In genomic region chr9:46064331-46064730, GRCm38 (mm10) we compare ENCODE assay signal across 25 mouse cellular contexts. TPM values are rescaled to one million over a fixed set of nuclear protein-coding genes. Genes with fewer than 3 reads are reported as not detected.
DNase-seq lines count a peak whose midpoint lies in the region; ATAC-seq and TF ChIP-seq lines count a peak whose summit lies in the region.
"Had no signal": no experiment of that assay in that cellular context is flagged by ENCODE, and none has a peak within 500 bp of the region (broad histone marks: within the 10 kb centered on the region; RNA-seq: fewer than 3 reads in every experiment).

No protein-coding gene starts in this region.

- no peak overlapping the region for H3K9ac ChIP-seq in forebrain, postnatal 0 days
- H3K9ac ChIP-seq: embryonic facial prominence, embryonic 13.5 days; heart, embryonic 13.5 days; hindbrain, embryonic 14.5 days; kidney, embryonic 15.5 days; limb, embryonic 13.5 days; lung, embryonic 15.5 days; midbrain, embryonic 13.5 days; stomach, embryonic 15.5 days had no signal

- no peak for ATAC-seq in forebrain, postnatal 0 days
- ATAC-seq: CD4-positive, CD25-positive, alpha-beta regulatory T cell, adult 4 months; forebrain, embryonic 16.5 days; midbrain, embryonic 13.5 days had no signal

- no peaks in the 10 kb centered on the region for H3K4me1 ChIP-seq in forebrain, postnatal 0 days (ENCODE audit: insufficient read depth)

- no peak overlapping the region for H3K27ac ChIP-seq in forebrain, postnatal 0 days (ENCODE audit: low read depth, low read length)
- H3K27ac ChIP-seq: embryonic facial prominence, embryonic 13.5 days; heart, embryonic 13.5 days; hindbrain, embryonic 14.5 days; kidney, embryonic 15.5 days; limb, embryonic 13.5 days; lung, embryonic 15.5 days; midbrain, embryonic 13.5 days; stomach, embryonic 15.5 days had no signal

- H3K4me2 ChIP-seq in forebrain, postnatal 0 days (ENCODE audit: low read depth): no peak overlapping the region
- H3K4me2 ChIP-seq: embryonic facial prominence, embryonic 13.5 days; heart, embryonic 13.5 days; hindbrain, embryonic 14.5 days; kidney, embryonic 15.5 days; limb, embryonic 13.5 days; liver, embryonic 11.5 days; lung, embryonic 15.5 days; midbrain, embryonic 13.5 days; stomach, embryonic 15.5 days had no signal

- no peaks in the 10 kb centered on the region for H3K9me3 ChIP-seq in forebrain, postnatal 0 days (ENCODE audit: low read length)
- H3K9me3 ChIP-seq: embryonic facial prominence, embryonic 13.5 days; heart, embryonic 13.5 days; kidney, embryonic 15.5 days; limb, embryonic 13.5 days; lung, embryonic 15.5 days; midbrain, embryonic 13.5 days; stomach, embryonic 15.5 days had no signal

- 94% methylated on average over 7 of the region's 7 CpGs for WGBS in forebrain, postnatal 0 days

- H3K36me3 ChIP-seq in forebrain, postnatal 0 days (ENCODE audit: insufficient read depth): no peaks in the 10 kb centered on the region
- H3K36me3 ChIP-seq: embryonic facial prominence, embryonic 13.5 days; heart, embryonic 13.5 days; kidney, embryonic 15.5 days; limb, embryonic 13.5 days; lung, embryonic 15.5 days; midbrain, embryonic 13.5 days; stomach, embryonic 15.5 days had no signal

- DNase-seq in cerebellum, adult 18-20 months: peak; percentile 38 to 61
- DNase-seq in cerebellum, adult 11 months: no peak
- peak; percentile 30 for DNase-seq in gastrocnemius, adult 18-20 months (ENCODE audit: low spot score)
- no peak for DNase-seq in gastrocnemius, postnatal 4 days (ENCODE audit: low spot score in 2 of 2)
- DNase-seq in adipocyte (ENCODE audit: low spot score): peak; percentile 22
- DNase-seq in fat pad, adult 2 months (ENCODE audit: extremely low read depth, low read depth, low spot score): peak; percentile 52
- DNase-seq in forebrain, postnatal 0 days: no peak
- no peak for DNase-seq in right cerebral cortex, postnatal 25 days
- DNase-seq: adrenal gland, adult 2 months; adrenal gland, postnatal 36 days; heart, postnatal 10 days; kidney, adult 11 months; kidney, postnatal 25 days; thymus, postnatal 14 days had no signal

- no peak overlapping the region for H3K4me3 ChIP-seq in forebrain, postnatal 0 days (ENCODE audit: low read depth, low read length)
- H3K4me3 ChIP-seq: embryonic facial prominence, embryonic 13.5 days; heart, embryonic 13.5 days; kidney, embryonic 15.5 days; limb, embryonic 13.5 days; lung, embryonic 15.5 days; midbrain, embryonic 13.5 days; stomach, embryonic 15.5 days had no signal

- H3K27me3 ChIP-seq in forebrain, postnatal 0 days (ENCODE audit: insufficient read depth, low read length): no peaks in the 10 kb centered on the region
- H3K27me3 ChIP-seq: embryonic facial prominence, embryonic 13.5 days; heart, embryonic 13.5 days; kidney, embryonic 15.5 days; limb, embryonic 13.5 days; lung, embryonic 15.5 days; midbrain, embryonic 13.5 days; stomach, embryonic 15.5 days had no signal

- no peak for TF ChIP-seq CTCF in forebrain, postnatal 0 days (IDR thresholded peaks at IDR 0.05; ENCODE audit: low read depth)

RNA-seq across cellular contexts. Expression of gene Sik3, which starts 51.7 kb away (rescaled TPM):
- 10 to 100 TPM; 37.4 to 38.3 TPM for total RNA-seq in gastrocnemius, adult 18-20 months (2021)
- total RNA-seq in gastrocnemius, postnatal 4 days (2021): 10 to 100 TPM; 62.9 to 70.1 TPM
- 24.2 and 27.9 TPM in 2 replicates for total RNA-seq in forebrain, postnatal 0 days (2014; rRNA removed)
- 8.4 and 9.3 TPM in 2 replicates for polyA plus RNA-seq in forebrain, postnatal 0 days (2015; fragmentation: Nextera tagmentation; extraction: Ambion mirVana)

RNA-seq across cellular contexts. Expression of gene Pafah1b2, which starts 51.8 kb away (rescaled TPM):
- 10 to 100 TPM; 23.6 to 32.0 TPM for total RNA-seq in gastrocnemius, adult 18-20 months (2021)
- 100 to 1,000 TPM; 104 to 110 TPM for total RNA-seq in gastrocnemius, postnatal 4 days (2021)
- 318 and 354 TPM in 2 replicates for total RNA-seq in forebrain, postnatal 0 days (2014; rRNA removed)
- 222 and 258 TPM in 2 replicates for polyA plus RNA-seq in forebrain, postnatal 0 days (2015; fragmentation: Nextera tagmentation; extraction: Ambion mirVana)

Comparison
In these comparisons a context has a peak if more than half of its experiments do, and no peak if none do; other contexts are left out.
1. DNase-seq: peak in cerebellum, adult 18-20 months (2 of 2), gastrocnemius, adult 18-20 months (single experiment), adipocyte (single experiment) and fat pad, adult 2 months (single experiment); none in cerebellum, adult 11 months (single experiment), gastrocnemius, postnatal 4 days (0 of 2), forebrain, postnatal 0 days (single experiment) and right cerebral cortex, postnatal 25 days (single experiment).